Mouse (Mus musculus): Measurements from ENCODE around the gene Gm20388. TPM values are rescaled to one million over a fixed set of nuclear protein-coding genes. Genes with fewer than 3 reads are reported as not detected.
"Not testable (repeated sequence)": the region's sequence is repeated elsewhere in the genome, so short reads cannot be mapped to it uniquely, and the experiment has no call there.

The Gm20388 gene
- total and polyA plus RNA-seq, 2 experiments from 2014 or later = 51.3 TPM; not detected in 1

DNA sequence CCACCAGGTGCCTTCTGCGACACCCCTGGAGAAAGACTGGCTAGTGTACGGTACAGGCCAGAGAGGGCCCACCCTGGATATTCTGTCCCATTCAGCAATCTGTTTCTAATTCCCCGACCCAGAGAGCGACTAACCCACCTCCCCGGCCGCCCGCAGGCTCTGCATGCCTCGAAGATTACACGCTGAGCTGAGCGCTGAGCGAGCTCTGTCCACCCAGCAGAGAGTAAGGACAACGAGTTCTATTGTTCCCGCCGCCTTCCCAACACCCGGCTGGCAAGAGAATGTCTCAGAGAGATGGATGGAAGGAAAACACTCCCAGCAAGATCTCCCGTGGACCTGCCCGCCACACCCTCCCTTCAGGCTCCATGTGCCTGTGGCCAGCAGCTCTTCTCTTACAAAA is 1522.8 kb downstream of the Gm20388 start:
- Histone ChIP-seq H3K27me3 (ENCODE audit: insufficient read depth, low read length) (no peaks in the 10 kb centered on the region), H3K9me3 (ENCODE audit: low read length) (no peaks in the 10 kb centered on the region), H3K4me3 (ENCODE audit: low read depth, low read length) (no peak overlapping the region), H3K4me2 (ENCODE audit: low read depth) (no peak overlapping the region), H3K27ac (ENCODE audit: low read depth, low read length) (no peak overlapping the region), H3K36me3 (ENCODE audit: insufficient read depth) (no peaks in the 10 kb centered on the region), H3K9ac (no peak overlapping the region), H3K4me1 (ENCODE audit: insufficient read depth) (no peaks in the 10 kb centered on the region)
- ATAC-seq = no peak
- no peak for TF ChIP-seq CTCF (IDR thresholded peaks at IDR 0.05; ENCODE audit: low read depth)
- DNase-seq = no peak
- WGBS = 11% methylated on average over 17 of the region's 17 CpGs

DNA sequence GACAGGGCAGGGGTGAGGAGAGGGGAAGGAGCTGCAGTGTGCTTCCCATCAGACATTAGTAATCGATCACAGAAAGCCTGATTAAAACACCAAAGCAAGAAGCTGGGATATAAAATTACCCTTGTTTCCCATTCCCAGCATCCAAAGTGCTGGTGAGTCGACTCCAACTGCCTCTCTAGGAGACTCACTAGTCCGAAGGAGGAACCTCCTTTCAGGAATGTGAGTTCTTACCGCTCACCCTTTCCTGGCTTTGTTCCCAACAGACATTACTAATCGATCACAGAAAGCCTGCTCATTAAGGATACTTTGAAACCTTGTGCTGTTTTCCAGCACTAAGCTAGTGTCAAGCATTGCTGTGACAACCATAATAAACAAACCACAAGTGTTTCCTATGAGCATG is 1526.0 kb downstream of the Gm20388 start:
- no peak overlapping the region for H3K27ac ChIP-seq (ENCODE audit: low read depth, low read length)
- 54% methylated on average over 5 of the region's 5 CpGs for WGBS
- ATAC-seq = no peak
- H3K36me3 ChIP-seq (ENCODE audit: insufficient read depth) = no peaks in the 10 kb centered on the region
- no peak for TF ChIP-seq CTCF (IDR thresholded peaks at IDR 0.05; ENCODE audit: low read depth)
- no peaks in the 10 kb centered on the region for H3K4me1 ChIP-seq (ENCODE audit: insufficient read depth)
- no peaks in the 10 kb centered on the region for H3K27me3 ChIP-seq (ENCODE audit: insufficient read depth, low read length)
- no peaks in the 10 kb centered on the region for H3K9me3 ChIP-seq (ENCODE audit: low read length)
- H3K9ac ChIP-seq = no peak overlapping the region
- no peak overlapping the region for H3K4me2 ChIP-seq (ENCODE audit: low read depth)
- peak; percentile 61 for DNase-seq
- H3K4me3 ChIP-seq (ENCODE audit: low read depth, low read length) = no peak overlapping the region

GRCm38 (mm10) chr8:121437506-121437905 is 1526.9 kb downstream of the Gm20388 start:
- no peaks in the 10 kb centered on the region for H3K9me3 ChIP-seq (ENCODE audit: low read length)
- H3K4me2 ChIP-seq (ENCODE audit: low read depth) = no peak overlapping the region
- no peaks in the 10 kb centered on the region for H3K27me3 ChIP-seq (ENCODE audit: insufficient read depth, low read length)
- no peaks in the 10 kb centered on the region for H3K4me1 ChIP-seq (ENCODE audit: insufficient read depth)
- TF ChIP-seq CTCF (IDR thresholded peaks at IDR 0.05; ENCODE audit: low read depth) = no peak
- ATAC-seq = no peak
- H3K27ac ChIP-seq (ENCODE audit: low read depth, low read length) = no peak overlapping the region
- H3K9ac ChIP-seq = no peak overlapping the region
- no peaks in the 10 kb centered on the region for H3K36me3 ChIP-seq (ENCODE audit: insufficient read depth)
- 68% methylated on average over 6 of the region's 6 CpGs for WGBS
- DNase-seq = no peak
- H3K4me3 ChIP-seq (ENCODE audit: low read depth, low read length) = no peak overlapping the region

DNA sequence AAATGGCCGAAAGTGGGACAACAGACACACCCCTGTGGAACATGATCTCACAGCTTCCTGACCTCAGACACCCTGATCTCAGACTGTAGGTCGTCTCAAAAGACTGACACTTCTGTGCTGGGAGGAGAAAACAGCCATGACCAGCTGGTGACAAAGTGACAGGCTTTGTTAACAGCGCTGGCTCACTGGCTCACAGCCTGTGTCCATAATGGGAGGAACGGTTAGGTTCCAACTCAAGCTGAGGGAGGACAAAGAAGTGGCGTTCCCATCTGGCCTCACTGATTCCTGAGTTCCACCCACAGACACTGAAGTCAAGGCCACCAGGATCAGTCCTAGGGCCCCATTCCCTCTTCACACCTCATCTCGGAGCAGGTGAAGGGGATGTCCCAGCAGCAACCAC is 1527.5 kb downstream of the Gm20388 start:
- H3K9me3 ChIP-seq (ENCODE audit: low read length) = no peaks in the 10 kb centered on the region
- H3K27ac ChIP-seq (ENCODE audit: low read depth, low read length) = no peak overlapping the region
- no peak for TF ChIP-seq CTCF (IDR thresholded peaks at IDR 0.05; ENCODE audit: low read depth)
- no peaks in the 10 kb centered on the region for H3K4me1 ChIP-seq (ENCODE audit: insufficient read depth)
- H3K36me3 ChIP-seq (ENCODE audit: insufficient read depth) = no peaks in the 10 kb centered on the region
- no peaks in the 10 kb centered on the region for H3K27me3 ChIP-seq (ENCODE audit: insufficient read depth, low read length)
- H3K4me3 ChIP-seq (ENCODE audit: low read depth, low read length) = no peak overlapping the region
- peak; percentile 18 for DNase-seq
- no peak overlapping the region for H3K9ac ChIP-seq
- ATAC-seq = no peak
- no peak overlapping the region for H3K4me2 ChIP-seq (ENCODE audit: low read depth)
- WGBS = 33% methylated on average over 6 of the region's 6 CpGs

DNA sequence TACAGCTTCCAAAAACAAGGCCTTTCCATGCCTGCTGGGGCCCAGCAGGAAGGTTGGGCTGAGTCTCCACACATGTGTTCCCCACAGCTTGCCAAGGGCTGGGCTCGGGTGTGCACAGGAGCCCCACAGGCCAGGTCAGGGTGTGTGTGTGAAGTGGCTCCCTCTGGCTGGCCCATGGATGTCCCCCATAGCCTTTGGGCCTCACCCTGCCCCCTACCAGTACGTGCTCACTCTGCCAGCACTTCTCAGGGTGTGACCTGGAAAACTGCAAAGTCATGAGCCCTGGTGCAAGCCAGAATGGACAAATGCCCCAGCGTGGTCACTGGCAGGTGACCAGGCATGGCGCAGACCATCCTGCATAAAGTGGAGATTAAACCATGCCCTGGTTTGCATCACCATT is 1528.7 kb downstream of the Gm20388 start:
- H3K4me1 ChIP-seq (ENCODE audit: insufficient read depth) = no peaks in the 10 kb centered on the region

GRCm38 (mm10) chr8:121443361-121443760 is 1532.7 kb downstream of the Gm20388 start:
- Histone ChIP-seq H3K9ac (no peak overlapping the region), H3K4me3 (ENCODE audit: low read depth, low read length) (no peak overlapping the region), H3K4me2 (ENCODE audit: low read depth) (no peak overlapping the region), H3K9me3 (ENCODE audit: low read length) (no peaks in the 10 kb centered on the region), H3K36me3 (ENCODE audit: insufficient read depth) (no peaks in the 10 kb centered on the region), H3K27ac (ENCODE audit: low read depth, low read length) (no peak overlapping the region), H3K4me1 (ENCODE audit: insufficient read depth) (no peaks in the 10 kb centered on the region), H3K27me3 (ENCODE audit: insufficient read depth, low read length) (no peaks in the 10 kb centered on the region)
- no peak for TF ChIP-seq CTCF (IDR thresholded peaks at IDR 0.05; ENCODE audit: low read depth)
- DNase-seq (no peak), ATAC-seq (no peak)
- 62% methylated on average over 7 of the region's 7 CpGs for WGBS

More for the DNA sequence above, 1528.7 kb downstream of the Gm20388 start:
- Histone ChIP-seq H3K36me3 (ENCODE audit: insufficient read depth) (no peaks in the 10 kb centered on the region), H3K27ac (ENCODE audit: low read depth, low read length) (no peak overlapping the region), H3K9me3 (ENCODE audit: low read length) (no peaks in the 10 kb centered on the region), H3K4me2 (ENCODE audit: low read depth) (no peak overlapping the region), H3K4me3 (ENCODE audit: low read depth, low read length) (no peak overlapping the region), H3K9ac (no peak overlapping the region), H3K27me3 (ENCODE audit: insufficient read depth, low read length) (no peaks in the 10 kb centered on the region)
- TF ChIP-seq CTCF (IDR thresholded peaks at IDR 0.05; ENCODE audit: low read depth) = no peak
- ATAC-seq = no peak
- WGBS = 78% methylated on average over 4 of the region's 4 CpGs
- DNase-seq = no peak

DNA sequence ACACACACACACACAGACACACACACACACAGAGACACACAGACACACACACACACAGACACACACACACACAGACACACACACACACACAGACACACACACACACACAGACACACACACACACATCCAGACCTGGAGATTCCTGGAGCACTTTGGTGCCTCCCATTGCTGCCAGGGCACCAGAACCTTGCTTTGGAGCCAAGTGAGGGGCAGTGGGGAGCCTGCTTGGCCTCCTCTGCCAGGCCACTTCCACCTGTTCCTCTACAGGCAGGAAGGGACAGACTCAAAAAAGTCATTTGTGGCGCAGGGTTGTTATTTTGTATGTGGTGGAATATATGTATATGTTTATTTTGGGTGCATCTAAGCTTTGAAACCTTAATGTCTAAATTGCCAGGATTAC is 1533.9 kb downstream of the Gm20388 start:
- H3K4me1 ChIP-seq (ENCODE audit: insufficient read depth); H3K4me2 ChIP-seq (ENCODE audit: low read depth); H3K4me3 ChIP-seq (ENCODE audit: low read depth, low read length); H3K27ac ChIP-seq (ENCODE audit: low read depth, low read length); DNase-seq; H3K36me3 ChIP-seq (ENCODE audit: insufficient read depth); H3K9me3 ChIP-seq (ENCODE audit: low read length); H3K27me3 ChIP-seq (ENCODE audit: insufficient read depth, low read length); ATAC-seq; H3K9ac ChIP-seq: not testable (repeated sequence)
- WGBS = 77% methylated on average over 1 of the region's 1 CpGs

- Histone ChIP-seq H3K36me3 (ENCODE audit: insufficient read depth) (no peaks in the 10 kb centered on the region), H3K4me3 (ENCODE audit: low read depth, low read length) (no peak overlapping the region), H3K9ac (no peak overlapping the region), H3K4me2 (ENCODE audit: low read depth) (no peak overlapping the region), H3K4me1 (ENCODE audit: insufficient read depth) (no peaks in the 10 kb centered on the region), H3K27me3 (ENCODE audit: insufficient read depth, low read length) (no peaks in the 10 kb centered on the region), H3K27ac (ENCODE audit: low read depth, low read length) (no peak overlapping the region), H3K9me3 (ENCODE audit: low read length) (no peaks in the 10 kb centered on the region)
- TF ChIP-seq CTCF (IDR thresholded peaks at IDR 0.05; ENCODE audit: low read depth) = no peak
- WGBS = 77% methylated on average over 10 of the region's 10 CpGs
- ATAC-seq (0 out of 2 replicates have a peak, but pooled peaks have one; percentile 18), DNase-seq (no peak)
Measured at GRCm38 (mm10) chr8:121445027-121445471, 1534.4 kb downstream of the Gm20388 start.

Data from forebrain, postnatal 0 days (tissue).